Mouse (Mus musculus) intestine, embryonic 15.5 days (tissue): ENCODE measurements around the gene Cyp1a1. TPM values are rescaled to one million over a fixed set of nuclear protein-coding genes. Genes with fewer than 3 reads are reported as not detected.

Source experiments
- ATAC-seq: fragments of 200-750 bp; cut with Nextera tagmentation; 2 replicates; pipeline ENCODE4 v1.8.0; 2017; ENCODE audit warnings: moderate TSS enrichment, moderate library complexity
- H3K27ac ChIP-seq: fragments of 300-500 bp; sonication (generic); 2 replicates; pipeline ENCODE4 v1.5.1; 2015; ENCODE audit warnings: mild to moderate bottlenecking, inconsistent platforms
- H3K27me3 ChIP-seq: fragments of 300-500 bp; sonication (generic); replicated peaks from 2 replicates; pipeline ENCODE4 v1.6.1; 2015; ENCODE audit warnings: inconsistent platforms
- H3K36me3 ChIP-seq: fragments of 300-500 bp; sonication (generic); 2 replicates; pipeline ENCODE4 v1.6.1; 2015; ENCODE audit warnings: inconsistent platforms
- H3K4me1 ChIP-seq: fragments of 300-500 bp; sonication (generic); replicated peaks from 2 replicates; pipeline ENCODE4 v1.6.1; 2015; ENCODE audit warnings: inconsistent platforms
- H3K4me2 ChIP-seq: fragments of 300-500 bp; sonication (generic); replicated peaks from 2 replicates; pipeline ENCODE4 v1.6.1; 2015; ENCODE audit warnings: mild to moderate bottlenecking, inconsistent platforms
- H3K4me3 ChIP-seq: fragments of 300-500 bp; sonication (generic); replicated peaks from 2 replicates; pipeline ENCODE4 v1.5.1; 2015; ENCODE audit warnings: inconsistent platforms
- H3K9ac ChIP-seq: fragments of 300-500 bp; sonication (generic); 2 replicates; pipeline ENCODE4 v1.6.1; 2015; ENCODE audit warnings: inconsistent platforms
- H3K9me3 ChIP-seq: fragments of 300-500 bp; sonication (generic); 2 replicates; pipeline ENCODE4 v1.6.1; 2016; ENCODE audit warnings: inconsistent platforms
- WGBS: fragments of 180-500 bp; shearing (Covaris S2); methylation state at CpG from one replicate; pipeline ENCODE4 v1.1.7; 2015; 5-methylcytosine and 5-hydroxymethylcytosine counted together
- polyA plus RNA-seq: library from polyadenylated mRNA; unstranded; fragments of >200 nt; fragmentation: Nextera tagmentation; extraction: Ambion mirVana; gene quantifications from 2 replicates; pipeline ENCODE4 v1.2.1, GENCODE M21; 2015

The Cyp1a1 gene
- polyA plus RNA-seq, 1 experiment from 2014 or later = not detected

DNA sequence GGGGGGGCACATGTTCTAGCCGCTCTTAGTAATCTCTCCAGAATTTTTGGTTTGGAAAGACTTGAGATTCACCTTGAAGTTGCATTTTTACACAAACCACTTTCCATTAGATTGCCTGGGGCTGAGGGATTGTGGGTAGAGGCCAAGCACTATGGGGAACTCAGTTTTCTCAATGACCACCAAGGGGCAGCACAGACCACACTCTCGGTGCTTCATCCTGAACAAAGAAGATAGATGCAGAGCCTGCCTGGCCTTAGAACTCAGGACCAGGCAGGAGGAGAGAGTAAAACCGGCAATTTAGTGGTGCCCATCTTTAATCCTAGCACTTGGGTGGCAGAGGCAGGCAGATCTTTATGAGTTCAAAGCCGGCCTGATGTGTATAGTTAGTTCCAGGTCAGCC is 28.0 kb upstream of the Cyp1a1 start:
- H3K9ac ChIP-seq = no peak overlapping the region
- no peaks in the 10 kb centered on the region for H3K27me3 ChIP-seq
- no peak overlapping the region for H3K4me2 ChIP-seq
- no peaks in the 10 kb centered on the region for H3K36me3 ChIP-seq
- no peak overlapping the region for H3K4me3 ChIP-seq
- WGBS = 21% methylated on average over 4 of the region's 4 CpGs
- no peak overlapping the region for H3K27ac ChIP-seq
- H3K9me3 ChIP-seq = no peaks in the 10 kb centered on the region
- peaks cover 3% of the 10 kb centered on the region; the same call in 1 of the 2 replicates for H3K4me1 ChIP-seq
- 0 out of 2 replicates have a peak, but pooled peaks have one; percentile 39 for ATAC-seq

DNA sequence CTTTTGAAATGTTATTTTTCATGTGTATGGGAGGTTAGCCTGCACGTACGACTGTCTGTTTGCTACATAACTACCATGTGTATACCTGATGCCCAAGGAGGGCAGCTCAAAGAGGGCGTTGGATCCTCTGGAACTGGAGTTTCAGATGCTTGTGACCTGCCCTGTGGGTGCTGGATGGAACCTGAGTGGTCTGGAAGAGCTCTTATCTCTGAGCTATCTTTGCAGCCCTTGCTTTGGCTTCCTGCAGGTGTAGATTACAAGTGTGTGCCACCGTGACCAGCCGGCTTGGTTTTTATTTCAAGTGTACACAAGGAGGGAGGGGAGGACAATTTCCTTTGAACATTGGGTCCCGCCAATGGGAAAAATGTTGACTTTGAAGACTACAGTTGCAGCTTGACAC is 27.2 kb upstream of the Cyp1a1 start:
- ATAC-seq = no peak; the same call in 1 of the 2 replicates
- peaks cover 3% of the 10 kb centered on the region; the same call in 1 of the 2 replicates for H3K4me1 ChIP-seq
- no peak overlapping the region for H3K9ac ChIP-seq
- no peaks in the 10 kb centered on the region for H3K27me3 ChIP-seq
- H3K4me3 ChIP-seq = no peak overlapping the region
- H3K27ac ChIP-seq = no peak overlapping the region
- 74% methylated on average over 6 of the region's 6 CpGs for WGBS
- no peaks in the 10 kb centered on the region for H3K9me3 ChIP-seq
- no peaks in the 10 kb centered on the region for H3K36me3 ChIP-seq
- no peak overlapping the region for H3K4me2 ChIP-seq

DNA sequence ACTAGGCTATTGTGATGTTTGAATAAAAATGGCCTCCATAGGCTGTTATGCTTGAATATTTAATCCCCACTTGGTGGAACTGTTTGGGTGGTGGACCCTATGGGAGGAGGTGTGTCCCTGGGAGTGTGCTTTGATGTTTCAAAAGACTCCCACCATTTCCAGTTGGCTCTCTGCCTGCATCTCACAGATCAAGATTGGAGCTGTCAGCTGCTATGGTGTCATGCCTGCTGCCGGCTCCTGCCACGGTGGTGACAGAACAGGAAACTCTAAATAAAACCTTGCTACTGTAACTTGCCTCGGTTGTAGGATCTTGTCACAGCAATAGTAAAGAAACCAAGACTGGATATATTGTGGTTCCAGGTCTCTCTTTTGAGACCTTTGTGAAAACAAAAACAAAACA is 26.2 kb upstream of the Cyp1a1 start:
- H3K27me3 ChIP-seq = no peaks in the 10 kb centered on the region
- no peaks in the 10 kb centered on the region for H3K36me3 ChIP-seq
- ATAC-seq = no peak
- H3K4me2 ChIP-seq = no peak overlapping the region
- no peak overlapping the region for H3K9ac ChIP-seq
- 82% methylated on average over 3 of the region's 3 CpGs for WGBS
- no peaks in the 10 kb centered on the region for H3K9me3 ChIP-seq
- H3K4me1 ChIP-seq = no peaks in the 10 kb centered on the region
- H3K27ac ChIP-seq = no peak overlapping the region
- no peak overlapping the region for H3K4me3 ChIP-seq

DNA sequence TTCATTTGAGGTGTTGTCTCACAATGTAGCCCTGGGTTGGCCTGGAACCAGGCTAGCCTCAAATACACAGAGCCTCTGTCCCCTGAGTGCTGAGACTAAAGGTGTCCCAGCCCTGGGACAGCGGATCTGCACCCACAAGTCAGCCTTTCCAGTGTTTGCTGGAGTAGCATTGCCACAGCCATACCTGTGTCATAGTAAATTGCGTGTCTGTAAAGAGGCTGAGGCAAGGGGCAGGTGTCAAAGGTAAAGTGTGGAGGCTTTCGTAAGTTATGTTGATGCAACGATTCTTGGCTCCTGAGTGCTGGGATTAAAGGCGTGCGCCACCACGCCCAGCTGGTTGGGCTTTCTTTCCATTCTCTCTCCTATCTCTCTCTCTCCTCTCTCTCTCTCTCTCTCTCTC is 23.1 kb upstream of the Cyp1a1 start:
- no peak overlapping the region for H3K4me2 ChIP-seq
- no peak overlapping the region for H3K27ac ChIP-seq
- 44% methylated on average over 7 of the region's 7 CpGs for WGBS

DNA sequence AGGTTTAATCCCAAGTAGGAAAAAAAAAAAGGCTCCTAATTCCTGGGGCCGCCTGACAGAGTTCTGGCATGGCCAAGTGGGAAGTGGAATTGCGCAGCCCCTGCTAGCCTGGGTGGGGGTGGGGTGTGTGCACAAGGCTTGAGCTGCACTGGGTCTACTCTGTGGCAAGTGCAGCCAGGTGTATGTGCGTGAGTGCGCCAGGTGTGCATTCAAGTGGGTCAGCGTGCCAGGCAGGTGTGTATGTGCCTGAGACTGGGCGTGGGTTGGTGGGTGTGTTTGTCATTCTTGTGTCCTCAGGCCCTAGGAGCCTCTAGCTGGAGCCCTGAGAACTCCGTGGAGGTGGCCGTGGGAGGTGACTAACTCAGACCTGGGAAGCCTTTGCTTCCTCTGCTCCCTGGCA is 21.2 kb upstream of the Cyp1a1 start:
- ATAC-seq = peak; percentile 44
- Histone ChIP-seq H3K4me3 (no peak overlapping the region), H3K9me3 (no peaks in the 10 kb centered on the region), H3K9ac (no peak overlapping the region), H3K27me3 (no peaks in the 10 kb centered on the region), H3K27ac (no peak overlapping the region), H3K36me3 (no peaks in the 10 kb centered on the region), H3K4me1 (peaks cover 12% of the 10 kb centered on the region), H3K4me2 (no peak overlapping the region)
- WGBS = 77% methylated on average over 8 of the region's 8 CpGs

More for the DNA sequence above, 23.1 kb upstream of the Cyp1a1 start:
- Histone ChIP-seq H3K9me3 (no peaks in the 10 kb centered on the region), H3K9ac (no peak overlapping the region), H3K36me3 (no peaks in the 10 kb centered on the region), H3K4me3 (no peak overlapping the region), H3K4me1 (peaks cover 12% of the 10 kb centered on the region), H3K27me3 (no peaks in the 10 kb centered on the region)
- ATAC-seq = peak; percentile 55; the same call in 1 of the 2 replicates

DNA sequence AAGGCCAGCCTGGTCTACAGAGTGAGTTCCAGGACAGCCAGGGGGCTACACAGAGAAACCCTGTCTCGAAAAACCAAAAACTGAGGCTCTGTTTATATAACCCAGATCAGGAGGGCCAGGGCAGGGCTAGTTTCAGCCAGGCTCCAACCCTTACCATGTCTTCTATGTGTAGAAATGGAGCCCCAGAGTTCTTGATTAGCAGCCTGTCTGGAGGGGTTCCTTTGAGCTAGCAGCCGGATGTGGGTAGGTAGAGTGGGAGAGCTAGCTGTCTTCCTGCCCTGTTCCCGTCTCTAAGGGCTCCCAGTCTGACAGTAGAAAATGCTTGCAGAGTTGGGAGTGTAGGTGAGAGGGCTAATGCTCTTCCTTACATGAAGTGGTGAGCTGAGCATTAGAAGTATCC is 20.6 kb upstream of the Cyp1a1 start:
- no peak for ATAC-seq
- H3K27ac ChIP-seq = no peak overlapping the region
- no peaks in the 10 kb centered on the region for H3K36me3 ChIP-seq
- H3K4me2 ChIP-seq = no peak overlapping the region
- H3K27me3 ChIP-seq = no peaks in the 10 kb centered on the region
- H3K4me1 ChIP-seq = peaks cover 12% of the 10 kb centered on the region
- no peak overlapping the region for H3K9ac ChIP-seq
- no peaks in the 10 kb centered on the region for H3K9me3 ChIP-seq
- WGBS = 62% methylated on average over 3 of the region's 3 CpGs
- no peak overlapping the region for H3K4me3 ChIP-seq

DNA sequence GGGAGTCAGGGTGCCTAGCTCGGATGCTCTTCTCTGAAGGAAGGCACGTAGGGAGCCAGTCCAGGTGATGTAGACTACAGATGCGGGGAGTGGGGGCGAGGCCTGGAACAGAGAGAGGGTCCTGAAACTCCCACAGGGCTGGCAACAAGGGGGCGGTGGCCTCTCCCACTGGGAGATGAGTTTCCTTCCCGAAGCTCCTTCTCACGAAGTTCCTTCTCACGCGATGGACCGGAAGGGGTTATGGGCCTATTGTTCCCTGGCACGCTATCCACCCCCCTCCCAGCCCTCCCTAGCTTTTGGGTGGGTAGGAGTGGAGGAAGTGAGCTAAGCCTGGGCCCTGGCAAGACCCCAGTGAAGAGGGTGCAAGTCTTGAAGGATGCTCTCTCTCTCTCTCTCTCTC is 19.9 kb upstream of the Cyp1a1 start:
- Histone ChIP-seq H3K4me2 (no peak overlapping the region), H3K27me3 (no peaks in the 10 kb centered on the region), H3K27ac (no peak overlapping the region), H3K9me3 (no peaks in the 10 kb centered on the region), H3K4me3 (no peak overlapping the region), H3K4me1 (peaks cover 12% of the 10 kb centered on the region), H3K9ac (no peak overlapping the region), H3K36me3 (no peaks in the 10 kb centered on the region)
- 67% methylated on average over 11 of the region's 11 CpGs for WGBS
- no peak for ATAC-seq

DNA sequence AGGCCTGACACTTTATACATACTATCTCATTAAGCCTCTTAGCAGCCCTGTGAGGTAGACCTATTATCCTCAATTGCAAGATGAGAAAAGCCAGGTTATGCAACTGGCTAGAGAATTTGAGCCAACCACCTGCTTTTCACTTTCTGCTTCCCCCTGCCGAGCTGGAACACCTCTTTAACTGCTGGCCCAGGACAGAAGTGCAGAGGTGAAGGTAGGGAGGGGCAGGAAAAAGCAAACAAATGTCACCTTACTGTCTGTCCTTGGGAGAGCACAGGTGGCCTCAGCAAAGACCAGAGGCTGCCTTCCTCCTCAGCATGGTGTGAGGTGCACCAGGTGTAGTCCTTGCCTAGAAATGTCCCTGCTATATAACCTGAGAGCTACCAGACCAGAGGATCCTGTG is 19.5 kb upstream of the Cyp1a1 start:
- Histone ChIP-seq H3K4me2 (no peak overlapping the region), H3K36me3 (no peaks in the 10 kb centered on the region), H3K9ac (no peak overlapping the region), H3K9me3 (no peaks in the 10 kb centered on the region), H3K4me3 (no peak overlapping the region), H3K27ac (no peak overlapping the region), H3K4me1 (peaks cover 12% of the 10 kb centered on the region), H3K27me3 (no peaks in the 10 kb centered on the region)
- ATAC-seq = 0 out of 2 replicates have a peak, but pooled peaks have one; percentile 57
- 3% methylated on average over 1 of the region's 1 CpGs for WGBS

DNA sequence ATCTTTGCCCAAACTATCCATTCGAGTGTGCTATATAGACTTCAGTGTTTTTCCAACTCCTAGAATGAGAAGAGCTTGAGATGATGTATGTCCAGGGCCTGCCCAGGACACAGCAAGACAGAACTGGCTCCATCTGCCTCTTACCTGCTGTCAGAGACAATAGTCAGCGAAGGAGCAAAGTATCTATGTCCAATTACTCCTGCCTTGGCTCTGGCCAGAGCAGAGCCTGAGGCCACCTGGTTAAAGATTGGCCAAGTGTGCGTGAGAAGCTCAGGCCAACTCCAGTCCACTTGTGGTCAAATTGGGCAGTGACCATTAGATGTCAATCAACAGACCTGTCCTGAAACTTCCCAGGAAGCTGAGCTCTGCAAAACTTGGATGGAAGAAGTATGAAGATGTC is 18.2 kb upstream of the Cyp1a1 start:
- Histone ChIP-seq H3K9ac (no peak overlapping the region), H3K9me3 (no peaks in the 10 kb centered on the region), H3K27ac (no peak overlapping the region), H3K4me3 (no peak overlapping the region), H3K4me2 (no peak overlapping the region), H3K4me1 (peaks cover 12% of the 10 kb centered on the region), H3K27me3 (no peaks in the 10 kb centered on the region), H3K36me3 (no peaks in the 10 kb centered on the region)
- no peak for ATAC-seq
- WGBS = 82% methylated on average over 3 of the region's 3 CpGs

DNA sequence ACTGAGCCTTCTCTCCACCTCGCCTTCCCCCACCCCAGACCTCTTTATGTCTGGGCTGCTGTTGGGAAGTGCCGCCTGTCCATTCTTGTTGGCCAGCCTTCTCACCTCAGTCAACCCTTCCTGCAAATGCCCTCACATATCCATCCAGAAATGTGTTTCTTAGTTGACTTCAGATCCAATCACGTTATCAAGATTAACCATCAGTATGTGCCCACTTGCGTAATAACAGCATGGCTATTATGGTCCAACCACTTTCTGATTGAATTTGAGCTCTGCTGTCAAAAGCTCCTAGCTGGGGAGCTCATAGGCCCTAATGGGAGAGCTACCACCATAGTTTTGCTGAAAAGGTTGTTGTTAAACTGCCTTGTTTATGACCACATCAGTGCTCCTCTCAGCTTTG is 16.7 kb upstream of the Cyp1a1 start:
- Histone ChIP-seq H3K4me2 (no peak overlapping the region), H3K27ac (no peak overlapping the region), H3K36me3 (no peaks in the 10 kb centered on the region), H3K4me1 (peaks cover 12% of the 10 kb centered on the region), H3K4me3 (no peak overlapping the region), H3K27me3 (no peaks in the 10 kb centered on the region), H3K9me3 (no peaks in the 10 kb centered on the region), H3K9ac (no peak overlapping the region)
- ATAC-seq = no peak
- 90% methylated on average over 4 of the region's 4 CpGs for WGBS

DNA sequence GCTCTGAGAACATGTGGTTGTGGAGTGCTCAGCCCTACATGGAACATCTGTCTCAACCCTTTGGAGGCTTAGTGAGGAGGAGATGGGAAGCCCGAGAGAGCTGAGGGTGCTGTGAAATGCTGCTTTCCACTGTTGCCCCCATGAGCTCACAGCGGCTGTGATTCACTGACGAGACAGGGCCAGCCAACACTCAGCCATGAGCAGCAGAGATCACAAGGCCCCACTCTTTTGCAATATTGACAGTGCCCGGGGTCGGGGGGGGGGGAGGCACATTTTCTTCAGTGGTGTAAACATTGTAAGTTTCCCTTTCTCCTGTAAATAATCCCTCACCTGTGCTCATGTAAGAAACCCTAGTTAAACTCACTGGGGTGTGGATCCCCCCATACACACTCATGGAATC is 16.2 kb upstream of the Cyp1a1 start:
- no peak overlapping the region for H3K27ac ChIP-seq
- no peak for ATAC-seq
- no peak overlapping the region for H3K4me3 ChIP-seq
- peaks cover 12% of the 10 kb centered on the region for H3K4me1 ChIP-seq
- H3K9me3 ChIP-seq = no peaks in the 10 kb centered on the region
- no peaks in the 10 kb centered on the region for H3K36me3 ChIP-seq
- 82% methylated on average over 5 of the region's 5 CpGs for WGBS
- no peak overlapping the region for H3K9ac ChIP-seq
- H3K4me2 ChIP-seq = no peak overlapping the region
- H3K27me3 ChIP-seq = no peaks in the 10 kb centered on the region

DNA sequence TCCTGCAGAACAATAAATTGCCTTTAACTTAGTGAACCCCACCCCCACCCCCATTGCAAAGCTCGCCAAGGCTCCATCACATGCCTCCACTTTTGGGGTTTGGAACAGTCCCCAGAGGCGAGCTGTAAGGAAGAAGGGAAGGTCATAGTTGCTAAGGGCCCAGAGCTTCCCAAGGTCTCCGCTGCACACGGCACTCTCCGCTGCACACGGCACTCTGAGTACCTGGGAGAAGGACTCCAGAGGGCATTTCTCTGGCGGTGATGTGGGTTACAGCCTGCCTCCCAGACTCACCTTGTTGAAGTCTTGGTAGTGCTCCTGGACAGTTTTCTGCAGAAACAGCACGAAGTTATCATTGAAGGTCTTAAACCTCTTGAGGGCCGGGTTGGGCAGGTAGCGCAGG is 6.3 kb upstream of the Cyp1a1 start:
- no peak overlapping the region for H3K4me3 ChIP-seq
- no peaks in the 10 kb centered on the region for H3K9me3 ChIP-seq
- ATAC-seq = no peak
- 79% methylated on average over 10 of the region's 10 CpGs for WGBS
- H3K4me2 ChIP-seq = no peak overlapping the region
- no peaks in the 10 kb centered on the region for H3K4me1 ChIP-seq
- no peak overlapping the region for H3K27ac ChIP-seq
- H3K9ac ChIP-seq = no peak overlapping the region
- no peaks in the 10 kb centered on the region for H3K27me3 ChIP-seq
- H3K36me3 ChIP-seq = no peaks in the 10 kb centered on the region

DNA sequence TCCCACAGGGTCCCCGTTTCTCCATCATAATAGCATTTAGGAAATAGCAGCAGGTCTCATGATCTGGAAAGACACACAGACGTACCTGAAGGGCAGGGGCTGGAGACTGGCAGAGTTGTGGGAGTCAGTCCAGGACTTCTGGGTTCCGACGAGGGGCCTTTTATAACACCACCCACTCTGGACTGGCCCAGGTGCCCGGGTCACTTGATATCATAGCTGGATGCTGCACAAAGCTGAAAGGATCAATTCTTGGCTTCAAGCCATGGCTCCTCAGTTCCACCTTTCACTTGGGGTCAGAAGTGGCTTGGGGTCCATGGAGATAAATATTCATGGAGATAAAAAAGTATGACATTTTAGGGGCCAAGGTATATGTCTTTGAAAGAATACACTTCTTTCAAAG is 4.2 kb upstream of the Cyp1a1 start, which contains the start of gene Cyp1a2:
Gene Cyp1a2 (minus strand): TSS at position 184 of the 400 bp plus-strand sequence.
- no peak for ATAC-seq
- H3K27ac ChIP-seq = no peak within 1 kb of the TSS
- 68% methylated on average over 5 of the region's 5 CpGs for WGBS
- H3K9me3 ChIP-seq = no peaks in the 10 kb centered on the region
- no peak within 1 kb of the TSS for H3K9ac ChIP-seq
- no peaks in the 10 kb centered on the region for H3K27me3 ChIP-seq
- H3K4me3 ChIP-seq = no peak within 1 kb of the TSS
- H3K4me1 ChIP-seq = no peaks in the 10 kb centered on the region
- no peak within 1 kb of the TSS for H3K4me2 ChIP-seq
- H3K36me3 ChIP-seq = no peaks in the 10 kb centered on the region
